Mouse (Mus musculus) CH12.LX (cell line): ENCODE results near the gene C1qc.

Source experiments
- CHD2 ChIP-seq: IDR thresholded peaks from 2 replicates; pipeline ENCODE4 v1.6.1; 2011; ENCODE audit warnings: low read length, improper control_type of control experiment
- CTCF ChIP-seq, 2 experiments: IDR thresholded peaks in 1 of 2; conservative IDR thresholded peaks in 1 of 2; 2 replicates each; pipeline ENCODE4 v1.5.1; 2011 to 2012; ENCODE audit warnings: low read depth in 2 of 2, low read length in 2 of 2, improper control_type of control experiment in 1 of 2, inconsistent platforms in 1 of 2, mild to moderate bottlenecking in 1 of 2, moderate library complexity in 1 of 2
- MXI1 ChIP-seq: IDR thresholded peaks from 2 replicates; pipeline ENCODE4 v1.6.1; 2011; ENCODE audit warnings: mild to moderate bottlenecking, low read depth, low read length, improper control_type of control experiment
- POLR2A ChIP-seq: IDR thresholded peaks from 2 replicates; pipeline ENCODE4 v1.6.1; 2011; ENCODE audit warnings: low read depth, mild to moderate bottlenecking, improper control_type of control experiment, low read length
- POLR2AphosphoS2 ChIP-seq: IDR thresholded peaks from 2 replicates; pipeline ENCODE4 v1.6.1; 2011; ENCODE audit warnings: low read depth, low read length, improper control_type of control experiment

- TF ChIP-seq MXI1 (no peak), CHD2 (no peak), POLR2AphosphoS2 (no peak), CTCF (conservative IDR thresholded peaks at IDR 0.05 in 1 of 2, IDR thresholded peaks at IDR 0.05 in 1 of 2; ENCODE audit: low read depth in 2 of 2, low read length in 2 of 2) (no peak), POLR2A (no peak)
Observed at GRCm38 (mm10) chr4:136889981-136890380, 2.9 kb downstream of the C1qc start.
